ENCODE assay signal across 19 mouse cellular contexts in the genomic region with DNA sequence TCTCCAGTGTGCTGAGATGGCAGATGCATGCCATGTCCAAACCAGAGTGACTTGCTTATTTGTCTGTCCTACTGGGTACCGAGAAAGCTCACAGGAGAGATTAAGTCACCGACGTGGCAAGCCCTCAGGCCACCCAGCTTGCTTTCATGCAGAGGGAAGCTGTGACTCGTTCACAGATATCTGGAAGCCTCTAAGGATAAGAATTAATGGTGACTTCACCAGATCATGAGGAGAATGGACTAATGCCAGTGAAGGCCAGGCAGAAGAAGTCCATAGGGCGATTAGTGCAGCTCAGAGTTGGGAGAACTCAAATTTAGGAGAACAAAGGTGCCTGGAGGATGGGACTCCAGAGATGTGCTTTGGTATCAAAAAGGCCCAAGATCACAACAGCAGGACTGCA. TPM values are rescaled to one million over a fixed set of nuclear protein-coding genes. Genes with fewer than 3 reads are reported as not detected.
A peak's percentile ranks its signal among the peaks of the same experiment; 100 is the strongest.
DNase-seq lines count a peak whose midpoint lies in the region; ATAC-seq and TF ChIP-seq lines count a peak whose summit lies in the region.
"Had no signal": no experiment of that assay in that cellular context is flagged by ENCODE, and none has a peak within 500 bp of the region (broad histone marks: within the 10 kb centered on the region; RNA-seq: fewer than 3 reads in every experiment).

No protein-coding gene starts in this region.

- no peak overlapping the region for H3K27ac ChIP-seq in midbrain, embryonic 13.5 days
- no peak overlapping the region for H3K27ac ChIP-seq in midbrain, postnatal 0 days (ENCODE audit: low read depth, low read length)
- H3K27ac ChIP-seq: layer of hippocampus, adult 2 months; liver, embryonic 12.5 days; macrophage had no signal

- no peak for TF ChIP-seq CTCF in midbrain, postnatal 0 days (IDR thresholded peaks at IDR 0.05)

- WGBS in midbrain, embryonic 13.5 days: 40% methylated on average over 5 of the region's 5 CpGs
- 36% methylated on average over 5 of the region's 5 CpGs for WGBS in midbrain, postnatal 0 days

- peaks cover 21% of the 10 kb centered on the region for H3K4me1 ChIP-seq in midbrain, embryonic 13.5 days (replicated peaks)
- no peaks in the 10 kb centered on the region for H3K4me1 ChIP-seq in midbrain, postnatal 0 days (ENCODE audit: insufficient read depth, low read length)

- DNase-seq in adrenal gland, adult 2 months: peak; percentile 43
- no peak for DNase-seq in adrenal gland, adult 8-10 months
- peak; percentile 17 for DNase-seq in heart, postnatal 4 days
- no peak for DNase-seq in heart, adult 18-20 months
- DNase-seq in midbrain, postnatal 0 days (ENCODE audit: low spot score): no peak
- peak; percentile 39 for DNase-seq in NIH3T3 (ENCODE audit: low read depth)
- DNase-seq in left cerebral cortex, postnatal 10 days (ENCODE audit: extremely low spot score in 1 of 2, low spot score in 2 of 2): no peak
- DNase-seq: cerebellum, adult 11 months; cerebellum, adult 9-10 months; cerebellum, postnatal 36 days; gastrocnemius, postnatal 25 days; spleen, adult 18-20 months; thymus, postnatal 25 days had no signal

- no peaks in the 10 kb centered on the region for H3K27me3 ChIP-seq in midbrain, embryonic 13.5 days
- no peaks in the 10 kb centered on the region for H3K27me3 ChIP-seq in midbrain, postnatal 0 days (ENCODE audit: insufficient read depth, low read length)
- H3K27me3 ChIP-seq: hindbrain, embryonic 12.5 days; liver, embryonic 12.5 days had no signal

- no peak overlapping the region for H3K4me2 ChIP-seq in midbrain, embryonic 13.5 days (replicated peaks)
- H3K4me2 ChIP-seq in midbrain, postnatal 0 days (ENCODE audit: low read depth, low read length, poor library complexity, severe bottlenecking): no peak overlapping the region

- no peaks in the 10 kb centered on the region for H3K9me3 ChIP-seq in midbrain, embryonic 13.5 days
- no peaks in the 10 kb centered on the region for H3K9me3 ChIP-seq in midbrain, postnatal 0 days (ENCODE audit: low read length)
- H3K9me3 ChIP-seq: heart, embryonic 13.5 days; hindbrain, embryonic 12.5 days; liver, embryonic 12.5 days had no signal

- no peak overlapping the region for H3K9ac ChIP-seq in midbrain, embryonic 13.5 days (replicated peaks)
- H3K9ac ChIP-seq in midbrain, postnatal 0 days (replicated peaks; ENCODE audit: low read length, poor library complexity, severe bottlenecking): no peak overlapping the region

- intact Hi-C loops in left cerebral cortex, postnatal 10 days (cut with DNase I): loop anchor here (5.0 kb wide), 1 partner anchor 1340 kb away; no protein-coding TSS in a partner anchor

- peak; percentile 1; the same call in 1 of the 2 replicates for ATAC-seq in midbrain, embryonic 13.5 days
- ATAC-seq in midbrain, postnatal 0 days (ENCODE audit: low FRiP score): no peak

- peaks cover 21% of the 10 kb centered on the region for H3K36me3 ChIP-seq in midbrain, embryonic 13.5 days
- H3K36me3 ChIP-seq in midbrain, postnatal 0 days (ENCODE audit: insufficient read depth, low read length): peaks cover 16% of the 10 kb centered on the region

- H3K4me3 ChIP-seq in midbrain, embryonic 13.5 days (replicated peaks): no peak overlapping the region
- no peak overlapping the region for H3K4me3 ChIP-seq in midbrain, postnatal 0 days (ENCODE audit: low read depth, low read length)

RNA-seq across cellular contexts. Expression of a gene that starts 17.3 kb away (rescaled TPM):
- 10 to 100 TPM in 1 of 2 experiments, 1 to 10 TPM in 1; 7.0 to 19.1 TPM for total RNA-seq in adrenal gland, adult 2 months (2021)
- 4.8 and 6.9 TPM in 2 replicates for polyA plus RNA-seq in adrenal gland, adult 2 months (2012; rRNA removed)
- 10 to 100 TPM in 2 of 4 experiments, 1 to 10 TPM in 2; 8.9 to 13.9 (median 10.1) TPM for total RNA-seq in adrenal gland, adult 8-10 months (2022)
- total RNA-seq in heart, postnatal 4 days (2021): 10 to 100 TPM in 1 of 2 experiments, 1 to 10 TPM in 1; 9.4 to 10.6 TPM
- 1 to 10 TPM; 3.4 to 4.1 TPM for total RNA-seq in heart, adult 18-20 months (2021)
- 15.7 and 16.9 TPM in 2 replicates for polyA plus RNA-seq in midbrain, embryonic 13.5 days (2015; fragmentation: Nextera tagmentation; extraction: Ambion mirVana)
- 89.2 and 106 TPM in 2 replicates for total RNA-seq in midbrain, postnatal 0 days (2014; rRNA removed)
- 31.8 and 32.9 TPM in 2 replicates for polyA plus RNA-seq in midbrain, postnatal 0 days (2015; fragmentation: Nextera tagmentation; extraction: Ambion mirVana)
- 100 to 1,000 TPM; 117 to 128 TPM for total RNA-seq in left cerebral cortex, postnatal 10 days (2021)

RNA-seq across cellular contexts. Expression of a gene that starts 27.8 kb away (rescaled TPM):
- 10 to 100 TPM; 16.9 to 17.8 TPM for total RNA-seq in adrenal gland, adult 2 months (2021)
- polyA plus RNA-seq in adrenal gland, adult 2 months (2012; rRNA removed): 3.4 and 4.6 TPM in 2 replicates
- total RNA-seq in adrenal gland, adult 8-10 months (2022): 10 to 100 TPM; 14.9 to 22.0 (median 17.9) TPM
- total RNA-seq in heart, postnatal 4 days (2021): 1 to 10 TPM; 9.0 to 10.0 TPM
- total RNA-seq in heart, adult 18-20 months (2021): 1 to 10 TPM; 4.4 to 4.9 TPM
- 12.3 and 13.8 TPM in 2 replicates for polyA plus RNA-seq in midbrain, embryonic 13.5 days (2015; fragmentation: Nextera tagmentation; extraction: Ambion mirVana)
- 11.1 TPM in 2 replicates for total RNA-seq in midbrain, postnatal 0 days (2014; rRNA removed)
- polyA plus RNA-seq in midbrain, postnatal 0 days (2015; fragmentation: Nextera tagmentation; extraction: Ambion mirVana): 8.8 TPM in 2 replicates
- 10 to 100 TPM; 10.4 to 12.1 TPM for total RNA-seq in left cerebral cortex, postnatal 10 days (2021)

RNA-seq across cellular contexts. Expression of a gene that starts 52.7 kb away (rescaled TPM):
- total RNA-seq in adrenal gland, adult 2 months (2021): under 1 TPM; 0.14 to 0.28 TPM
- 0.21 and 0.25 TPM in 2 replicates for polyA plus RNA-seq in adrenal gland, adult 2 months (2012; rRNA removed)
- under 1 TPM in 2 of 4 experiments, not detected in 2; 0.10 to 0.23 TPM for total RNA-seq in adrenal gland, adult 8-10 months (2022)
- under 1 TPM; 0.27 to 0.55 TPM for total RNA-seq in heart, postnatal 4 days (2021)
- total RNA-seq in heart, adult 18-20 months (2021): under 1 TPM in 1 of 2 experiments, not detected in 1; 0.13 TPM
- polyA plus RNA-seq in midbrain, embryonic 13.5 days (2015; fragmentation: Nextera tagmentation; extraction: Ambion mirVana): 0.05 TPM in 1 of 2 replicates, not detected in the other
- 0.16 and 0.47 TPM in 2 replicates for total RNA-seq in midbrain, postnatal 0 days (2014; rRNA removed)
- polyA plus RNA-seq in midbrain, postnatal 0 days (2015; fragmentation: Nextera tagmentation; extraction: Ambion mirVana): 0.06 and 0.07 TPM in 2 replicates
- under 1 TPM; 0.11 to 0.12 TPM for total RNA-seq in left cerebral cortex, postnatal 10 days (2021)
- total RNA-seq: gastrocnemius, postnatal 25 days had no signal
- polyA plus RNA-seq: macrophage had no signal

Comparison
In these comparisons a context has a peak if more than half of its experiments do, and no peak if none do; other contexts are left out.
1. DNase-seq: peak in adrenal gland, adult 2 months (single experiment), heart, postnatal 4 days (single experiment) and NIH3T3 (single experiment); none in adrenal gland, adult 8-10 months (single experiment), heart, adult 18-20 months (0 of 2), midbrain, postnatal 0 days (single experiment) and left cerebral cortex, postnatal 10 days (0 of 2).